Mouse (Mus musculus): ENCODE data around the gene Oprl1.
A peak's percentile ranks its signal among the peaks of the same experiment; 100 is the strongest.

- TF ChIP-seq POLR2A (IDR thresholded peaks at IDR 0.05; ENCODE audit: insufficient read depth, low read depth, low read length) (peak; percentile 99), CTCF (IDR thresholded peaks at IDR 0.05) (no peak), EP300 (IDR thresholded peaks at IDR 0.05; ENCODE audit: insufficient read depth, low read depth, low read length) (peak; percentile 88; the same call in 1 of the 2 replicates)
Measured at GRCm38 (mm10) chr2:181671326-181671725, 43.5 kb upstream of the Oprl1 start, which contains the start of gene Sox18.

All from heart, adult 2 months (tissue).